Mouse (Mus musculus) megakaryocyte, embryonic 14.5 days (primary cell): ENCODE results near the gene Zdhhc22. TPM values are rescaled to one million over a fixed set of nuclear protein-coding genes. Genes with fewer than 3 reads are reported as not detected.
A peak's percentile ranks its signal among the peaks of the same experiment; 100 is the strongest.

Experiments used
- H3K27me3 ChIP-seq: replicated peaks from 2 replicates; pipeline ENCODE3; 2012; ENCODE audit warnings: inconsistent platforms
- H3K36me3 ChIP-seq: replicated peaks from 2 replicates; pipeline ENCODE3; 2012; ENCODE audit warnings: low read length, inconsistent platforms, mixed read lengths
- H3K4me1 ChIP-seq: 2 replicates; pipeline ENCODE4 v1.6.1; 2012; ENCODE audit warnings: inconsistent platforms
- H3K4me3 ChIP-seq: replicated peaks from 2 replicates; pipeline ENCODE3; 2012; ENCODE audit warnings: moderate library complexity, mild to moderate bottlenecking, inconsistent platforms
- H3K9me3 ChIP-seq: 2 replicates; pipeline ENCODE4 v1.6.1; 2012; ENCODE audit warnings: inconsistent platforms
- FLI1 ChIP-seq: IDR thresholded peaks from 2 replicates; pipeline ENCODE4 v1.6.1; 2012; ENCODE audit warnings: low read length, inconsistent platforms, mixed read lengths
- GATA1 ChIP-seq: IDR thresholded peaks from 3 replicates; pipeline ENCODE4 v1.6.1; 2012; ENCODE audit warnings: mixed read lengths, low read length, inconsistent platforms, borderline replicate concordance
- polyA plus RNA-seq: library from polyadenylated mRNA; stranded (reverse); fragments of >175 nt; gene quantifications from 2 replicates; pipeline ENCODE4 v1.2.3, GENCODE M21; 2012; ENCODE audit warnings: low replicate concordance; ENCODE audit not compliant: insufficient read depth

Zdhhc22 gene
- polyA plus RNA-seq, 1 experiment, result not detected

DNA sequence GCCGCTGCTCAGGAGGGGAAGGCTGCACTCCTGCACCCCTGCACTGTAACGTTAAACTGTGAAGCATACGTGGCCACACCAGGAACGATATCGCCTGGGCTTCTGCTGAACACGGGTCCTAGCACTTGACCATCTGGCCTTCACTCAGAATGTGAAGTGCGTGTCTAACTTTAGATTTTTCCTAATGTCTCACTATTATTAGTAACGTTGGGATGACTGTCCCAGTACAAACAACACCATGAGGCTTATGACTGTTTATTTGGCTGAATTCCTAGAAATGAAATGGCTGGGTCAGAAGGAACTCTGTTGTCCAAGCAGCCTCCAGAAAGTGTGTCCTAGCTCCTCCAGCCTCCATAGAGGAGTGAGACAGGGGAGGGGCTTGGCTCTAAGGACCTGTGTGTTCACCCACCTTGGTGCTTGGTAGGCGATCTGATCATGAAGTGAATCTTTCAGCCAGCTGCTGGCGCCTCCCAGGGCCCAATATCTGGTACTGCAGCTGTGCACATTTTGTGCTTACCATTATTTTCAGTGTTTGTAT, 9.1 kb upstream of the Zdhhc22 start:
- Histone ChIP-seq H3K4me3 (peak overlapping the region; percentile 68), H3K4me1 (no peaks in the 10 kb centered on the region; the same call in 1 of the 2 replicates), H3K27me3 (peaks cover 50% of the 10 kb centered on the region), H3K9me3 (peaks cover 8% of the 10 kb centered on the region; the same call in 1 of the 2 replicates), H3K36me3 (no peaks in the 10 kb centered on the region)
- TF ChIP-seq GATA1 (no peak), FLI1 (no peak)

DNA sequence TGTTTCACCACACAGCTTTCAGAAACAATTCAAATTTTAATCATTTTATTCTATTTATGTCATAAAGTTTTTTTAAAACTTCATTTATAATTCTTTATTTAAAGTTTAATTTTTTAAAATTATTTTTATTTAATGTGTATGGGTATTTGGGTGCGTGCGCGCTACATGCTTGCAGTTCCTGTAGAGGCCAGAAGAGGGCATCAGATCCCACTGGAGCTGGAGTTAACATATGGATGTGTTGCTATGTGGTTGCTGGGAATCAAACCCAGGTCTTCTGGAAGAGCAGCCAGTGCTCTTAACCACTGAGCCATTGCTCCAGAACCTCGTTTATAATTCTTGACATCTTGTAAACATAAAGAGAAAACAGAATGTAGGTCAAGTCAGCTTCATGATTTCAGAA, 8.5 kb upstream of the Zdhhc22 start:
- TF ChIP-seq GATA1, result no peak
- TF ChIP-seq FLI1, result no peak
- Histone ChIP-seq H3K9me3 (peaks cover 8% of the 10 kb centered on the region; the same call in 1 of the 2 replicates), H3K4me1 (no peaks in the 10 kb centered on the region; the same call in 1 of the 2 replicates), H3K4me3 (no peak overlapping the region), H3K36me3 (no peaks in the 10 kb centered on the region), H3K27me3 (peaks cover 54% of the 10 kb centered on the region)

DNA sequence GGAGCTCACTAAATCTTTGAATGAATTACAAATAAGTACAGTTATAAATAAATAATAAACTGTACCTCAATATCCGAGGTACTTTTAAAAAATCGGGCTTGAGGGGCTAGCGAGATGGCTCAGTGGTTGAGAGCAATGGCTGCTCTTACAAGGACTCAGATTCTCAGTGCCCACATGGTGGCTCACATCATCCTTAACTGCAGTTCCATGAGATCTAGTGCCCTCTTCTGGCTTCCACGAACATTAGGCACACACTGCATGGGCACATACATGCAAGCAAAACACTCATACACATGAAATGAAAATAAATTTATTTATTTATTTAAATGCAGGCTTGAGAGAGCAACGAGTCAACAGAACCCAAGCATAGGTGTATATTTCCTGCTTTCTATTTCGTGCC, 5.7 kb upstream of the Zdhhc22 start:
- TF ChIP-seq FLI1 (no peak), GATA1 (no peak)
- Histone ChIP-seq H3K27me3 (peaks cover 56% of the 10 kb centered on the region), H3K9me3 (peaks cover 8% of the 10 kb centered on the region; the same call in 1 of the 2 replicates)

DNA sequence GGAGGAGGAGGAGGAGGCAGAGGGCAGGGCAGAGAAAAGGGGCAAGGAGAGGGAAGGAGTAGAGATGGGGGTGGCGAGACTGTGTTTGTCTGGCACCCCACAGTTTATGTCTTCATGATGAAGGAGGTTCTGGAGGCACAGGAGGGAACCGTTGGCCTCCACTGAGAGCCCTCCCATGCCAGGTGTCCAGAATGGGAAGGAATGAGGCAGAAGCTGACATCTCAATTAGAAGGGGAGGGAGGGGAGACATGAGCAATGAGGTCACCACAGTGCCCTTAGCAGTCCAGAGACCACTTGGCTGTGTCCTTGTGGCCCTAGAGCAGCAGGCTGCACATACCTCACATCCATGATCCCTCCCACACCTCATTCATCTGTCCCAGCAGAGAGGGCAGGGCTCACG, 4.5 kb upstream of the Zdhhc22 start:
- H3K36me3 ChIP-seq, result no peaks in the 10 kb centered on the region
- H3K27me3 ChIP-seq, result peaks cover 66% of the 10 kb centered on the region
- TF ChIP-seq GATA1, result no peak
- TF ChIP-seq FLI1, result no peak
- no peak overlapping the region for H3K4me3 ChIP-seq
- peaks cover 11% of the 10 kb centered on the region for H3K4me1 ChIP-seq
- H3K9me3 ChIP-seq, result peaks cover 8% of the 10 kb centered on the region; the same call in 1 of the 2 replicates

More for the DNA sequence above, 5.7 kb upstream of the Zdhhc22 start:
- Histone ChIP-seq H3K4me1 (peaks cover 3% of the 10 kb centered on the region; the same call in 1 of the 2 replicates), H3K36me3 (no peaks in the 10 kb centered on the region), H3K4me3 (no peak overlapping the region)

- TF ChIP-seq FLI1 (no peak), GATA1 (no peak)
- H3K4me3 ChIP-seq, result no peak overlapping the region
- no peaks in the 10 kb centered on the region for H3K36me3 ChIP-seq
- peaks cover 8% of the 10 kb centered on the region; the same call in 1 of the 2 replicates for H3K9me3 ChIP-seq
- peaks cover 17% of the 10 kb centered on the region for H3K4me1 ChIP-seq
- H3K27me3 ChIP-seq, result peaks cover 70% of the 10 kb centered on the region
These were observed 3.9 kb upstream of the Zdhhc22 start for GRCm38 (mm10) chr12:86994166-86994565.

DNA sequence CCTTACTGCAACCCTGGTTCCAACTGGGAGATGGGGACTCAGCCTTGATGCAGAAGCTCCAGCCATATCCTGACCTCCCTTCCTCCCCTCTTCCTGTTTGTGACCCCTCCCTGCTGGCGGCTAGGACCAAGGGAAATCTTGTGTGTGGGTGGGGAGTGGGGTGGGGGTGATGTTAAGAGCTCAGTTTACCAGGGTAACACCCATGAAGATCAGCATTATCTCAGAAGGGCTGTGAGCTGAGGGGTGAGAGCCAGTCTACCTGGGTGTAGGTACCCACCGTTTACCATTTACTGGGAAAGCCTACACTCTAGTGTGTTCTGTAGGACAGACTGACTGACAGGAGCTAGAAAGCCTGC, 503 bp upstream of the Zdhhc22 start:
- TF ChIP-seq FLI1 (no peak), GATA1 (no peak)
- H3K4me3 ChIP-seq, result no peak overlapping the region
- H3K9me3 ChIP-seq, result peaks cover 3% of the 10 kb centered on the region; the same call in 1 of the 2 replicates
- H3K27me3 ChIP-seq, result peaks cover 91% of the 10 kb centered on the region
- H3K4me1 ChIP-seq, result peaks cover 19% of the 10 kb centered on the region
- H3K36me3 ChIP-seq, result no peaks in the 10 kb centered on the region

- H3K9me3 ChIP-seq, result no peaks in the 10 kb centered on the region
- no peak for TF ChIP-seq GATA1
- no peak for TF ChIP-seq FLI1
- H3K4me1 ChIP-seq, result peaks cover 19% of the 10 kb centered on the region
- H3K4me3 ChIP-seq, result no peak overlapping the region
- no peaks in the 10 kb centered on the region for H3K36me3 ChIP-seq
- peaks cover 89% of the 10 kb centered on the region for H3K27me3 ChIP-seq
These were observed 852 bp downstream of the Zdhhc22 start for GRCm38 (mm10) chr12:86989378-86989777.

DNA sequence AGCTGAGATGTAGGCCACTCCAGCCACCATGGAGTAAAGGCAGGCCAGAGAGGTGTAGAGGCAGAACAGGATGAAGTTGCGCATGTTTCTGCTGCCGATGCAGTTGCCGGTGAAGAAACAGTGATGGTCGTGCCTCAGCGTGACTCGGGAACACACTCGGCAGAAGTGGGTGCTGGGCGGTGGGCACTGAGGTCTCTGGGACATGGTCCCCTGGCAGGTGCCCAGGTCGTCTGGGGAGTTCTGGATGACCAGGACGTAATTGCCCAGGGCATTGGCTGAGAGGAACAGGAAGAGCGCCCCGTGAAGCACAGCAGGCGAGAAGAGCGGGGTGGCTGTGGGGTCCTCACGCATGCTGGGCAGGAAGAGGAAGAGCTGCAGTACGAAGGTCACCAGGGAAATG, 2.0 kb downstream of the Zdhhc22 start:
- TF ChIP-seq FLI1, result no peak
- TF ChIP-seq GATA1, result no peak
- peaks cover 91% of the 10 kb centered on the region for H3K27me3 ChIP-seq
- H3K36me3 ChIP-seq, result no peaks in the 10 kb centered on the region
- no peaks in the 10 kb centered on the region for H3K9me3 ChIP-seq
- H3K4me1 ChIP-seq, result peaks cover 22% of the 10 kb centered on the region
- H3K4me3 ChIP-seq, result no peak overlapping the region

GRCm38 (mm10) chr12:86986562-86986961, 3.7 kb downstream of the Zdhhc22 start:
- TF ChIP-seq FLI1, result no peak
- no peak for TF ChIP-seq GATA1
- Histone ChIP-seq H3K9me3 (no peaks in the 10 kb centered on the region), H3K4me3 (no peak overlapping the region), H3K27me3 (peaks cover 89% of the 10 kb centered on the region), H3K4me1 (peaks cover 22% of the 10 kb centered on the region), H3K36me3 (no peaks in the 10 kb centered on the region)

GRCm38 (mm10) chr12:86984194-86984555, 6.1 kb downstream of the Zdhhc22 start:
- Histone ChIP-seq H3K36me3 (no peaks in the 10 kb centered on the region), H3K4me3 (no peak overlapping the region), H3K9me3 (no peaks in the 10 kb centered on the region), H3K4me1 (peaks cover 13% of the 10 kb centered on the region; the same call in 1 of the 2 replicates), H3K27me3 (peaks cover 86% of the 10 kb centered on the region)
- no peak for TF ChIP-seq FLI1
- no peak for TF ChIP-seq GATA1
